Mouse (Mus musculus) large intestine, adult 2 months (tissue): Measurements from ENCODE around the gene Gnmt. TPM values are rescaled to one million over a fixed set of nuclear protein-coding genes. Genes with fewer than 3 reads are reported as not detected.

ENCODE experiments used
- DNase-seq: peaks from one replicate; pipeline ENCODE4 v3.0.0-alpha.2; 2012; ENCODE audit warnings: low read depth, low spot score
- WGBS: fragments of 180-500 bp; shearing (Covaris S2); methylation state at CpG from one replicate; pipeline ENCODE4 v1.1.7; 2018; 5-methylcytosine and 5-hydroxymethylcytosine counted together
- polyA plus RNA-seq: library from polyadenylated mRNA; depleted of rRNA; stranded (reverse); fragments of >200 nt; gene quantifications from 2 replicates; pipeline ENCODE4 v1.2.3, GENCODE M21; 2012

Gene Gnmt
- polyA plus RNA-seq, 1 experiment, result 0.94 TPM

GRCm38 (mm10) chr17:46706375-46707089, 22.4 kb downstream of the Gnmt start:
- no peak for DNase-seq
- WGBS, result 93% methylated on average over 14 of the region's 14 CpGs

GRCm38 (mm10) chr17:46704887-46705835, 23.8 kb downstream of the Gnmt start, which contains the start of gene Ppp2r5d:
Gene Ppp2r5d, minus strand, starts transcription at chr17:46705111.
- peak; percentile 96 for DNase-seq
- under 1% methylated on average over 48 of the region's 48 CpGs for WGBS

- no peak for DNase-seq
- 2% methylated on average over 40 of the region's 41 CpGs for WGBS
Measured at GRCm38 (mm10) chr17:46703971-46704886, 24.7 kb downstream of the Gnmt start.

GRCm38 (mm10) chr17:46702506-46702905, 26.5 kb downstream of the Gnmt start:
- WGBS, result 85% methylated on average over 5 of the region's 5 CpGs
- DNase-seq, result no peak

GRCm38 (mm10) chr17:46702100-46702499, 26.9 kb downstream of the Gnmt start:
- 89% methylated on average over 12 of the region's 12 CpGs for WGBS
- DNase-seq, result no peak

- DNase-seq, result no peak
- 70% methylated on average over 12 of the region's 12 CpGs for WGBS
Measured at GRCm38 (mm10) chr17:46701489-46701888, 27.5 kb downstream of the Gnmt start.

- WGBS, result 79% methylated on average over 3 of the region's 3 CpGs
Measured at GRCm38 (mm10) chr17:46699912-46700311, 29.1 kb downstream of the Gnmt start.

GRCm38 (mm10) chr17:46699245-46699644, 29.7 kb downstream of the Gnmt start:
- no peak for DNase-seq
- 60% methylated on average over 5 of the region's 5 CpGs for WGBS

More at GRCm38 (mm10) chr17:46699912-46700311, 29.1 kb downstream of the Gnmt start:
- DNase-seq, result no peak

- no peak for DNase-seq
- WGBS, result 79% methylated on average over 6 of the region's 6 CpGs
Measured at GRCm38 (mm10) chr17:46698515-46698914, 30.5 kb downstream of the Gnmt start.

- 89% methylated on average over 1 of the region's 1 CpGs for WGBS
- DNase-seq, result no peak
Measured at GRCm38 (mm10) chr17:46694517-46695063, 34.4 kb downstream of the Gnmt start.

GRCm38 (mm10) chr17:46691390-46691789, 37.6 kb downstream of the Gnmt start:
- no peak for DNase-seq
- WGBS, result 59% methylated on average over 2 of the region's 2 CpGs

- 92% methylated on average over 12 of the region's 12 CpGs for WGBS
- DNase-seq, result no peak
Measured at GRCm38 (mm10) chr17:46690665-46691064, 38.3 kb downstream of the Gnmt start.

- 86% methylated on average over 6 of the region's 6 CpGs for WGBS
- no peak for DNase-seq
Measured at GRCm38 (mm10) chr17:46685913-46686312, 43.1 kb downstream of the Gnmt start.

GRCm38 (mm10) chr17:46682654-46683389, 46.1 kb downstream of the Gnmt start:
- no peak for DNase-seq
- WGBS, result 75% methylated on average over 16 of the region's 16 CpGs

- DNase-seq, result no peak
- 25% methylated on average over 12 of the region's 12 CpGs for WGBS
Measured at GRCm38 (mm10) chr17:46681466-46682118, 47.4 kb downstream of the Gnmt start.

GRCm38 (mm10) chr17:46680760-46681373, 48.1 kb downstream of the Gnmt start, which contains the start of gene Klhdc3:
Gene Klhdc3, minus strand, starts transcription at chr17:46680914.
- WGBS, result under 1% methylated on average over 49 of the region's 49 CpGs
- peak; percentile 93 for DNase-seq
